Mouse (Mus musculus): ENCODE data around the gene Lipt2. TPM values are rescaled to one million over a fixed set of nuclear protein-coding genes. Genes with fewer than 3 reads are reported as not detected.

Lipt2 gene
- total RNA-seq, 4 experiments from 2014 or later = 4.4 to 6.3 (median 5.4) TPM

DNA sequence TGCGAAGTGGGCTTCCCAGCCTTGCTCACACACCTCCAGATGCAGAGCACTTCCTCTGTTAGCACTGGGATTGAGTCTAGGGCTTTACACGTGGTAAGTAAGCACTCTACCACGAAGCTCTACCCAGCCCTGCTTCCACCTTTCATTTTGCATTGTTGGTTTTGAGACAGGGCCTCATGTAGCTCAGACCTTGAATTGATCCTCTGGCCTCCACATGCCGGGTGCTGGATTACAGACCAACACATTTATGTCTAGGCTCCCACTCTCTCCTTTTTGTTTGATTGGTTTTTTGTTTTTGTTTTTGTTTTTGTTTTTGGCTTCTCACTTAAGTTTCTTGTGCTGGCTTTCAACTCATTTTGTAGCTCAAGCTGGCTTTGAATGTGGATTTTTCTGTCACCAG is 11.7 kb downstream of the Lipt2 start:
- DNase-seq (ENCODE audit: low spot score) = no peak

DNA sequence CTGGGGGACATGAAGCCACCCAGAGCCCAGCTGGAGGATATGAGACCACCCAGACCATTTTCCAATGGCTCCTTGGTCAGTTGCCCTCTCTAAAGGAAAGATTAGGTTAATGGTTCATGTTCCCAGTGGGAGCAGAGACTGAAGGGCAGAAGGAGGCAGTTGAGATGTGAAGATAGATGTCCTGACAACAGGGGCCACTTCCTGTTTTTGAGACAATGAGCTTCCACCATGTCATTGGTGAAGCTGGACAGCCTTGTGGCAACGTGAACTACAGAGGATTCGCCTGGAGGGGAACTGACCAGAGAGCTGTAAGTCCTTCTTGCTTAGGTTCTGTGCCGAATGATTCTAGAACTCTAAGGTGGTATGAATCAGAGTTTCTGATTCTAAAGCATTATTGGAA is 17.2 kb downstream of the Lipt2 start, which contains the start of gene Kcne3:
TSS of gene Kcne3 (plus strand) at position 234 of the 400 bp plus-strand sequence.
- DNase-seq (ENCODE audit: low spot score) = no peak

DNA sequence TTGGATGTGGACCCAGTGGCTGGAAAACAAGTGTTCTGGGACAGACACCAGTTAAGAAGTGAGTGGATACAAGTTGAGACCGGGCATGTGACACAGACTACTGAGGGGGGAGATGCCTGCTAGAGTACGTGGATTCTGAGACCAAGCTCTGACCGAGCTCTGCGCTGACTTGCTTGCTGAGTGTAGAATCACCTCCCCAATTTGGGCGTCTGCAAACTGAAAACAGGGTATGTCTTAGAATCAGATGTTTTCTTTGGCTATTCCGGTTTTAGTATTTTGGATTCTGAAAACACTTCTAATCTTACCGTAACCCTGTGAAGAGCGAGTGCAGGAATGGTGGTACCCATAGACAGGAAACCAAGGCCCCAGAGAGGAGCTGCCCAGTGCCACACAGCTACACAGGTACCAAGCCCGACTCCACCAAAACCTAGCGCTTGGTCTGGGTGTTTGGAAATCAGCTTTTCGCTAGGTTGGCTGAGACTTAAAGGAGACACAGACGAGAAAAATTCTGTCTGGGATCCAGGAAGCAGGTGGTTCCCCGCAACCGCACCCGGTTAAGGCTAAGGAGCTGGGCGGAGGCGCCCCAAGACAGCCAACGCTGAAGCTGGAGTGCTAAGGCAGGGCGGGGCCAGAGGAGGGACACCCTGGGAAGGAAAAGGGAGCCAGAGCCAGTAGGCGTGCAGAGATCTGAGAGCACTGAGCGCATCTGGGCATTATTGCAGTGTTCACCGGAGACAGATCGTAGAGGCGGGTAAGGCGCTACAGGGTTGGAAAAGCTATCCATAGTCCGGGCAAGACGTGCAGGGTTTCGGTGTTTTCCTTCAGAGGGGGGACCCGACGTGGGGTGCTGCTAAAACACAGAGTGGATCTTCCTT is 19.2 kb downstream of the Lipt2 start:
- DNase-seq (ENCODE audit: low spot score) = peak; percentile 56

- no peak for DNase-seq (ENCODE audit: low spot score)
Observed at GRCm38 (mm10) chr7:100178891-100179233, 19.8 kb downstream of the Lipt2 start.

GRCm38 (mm10) chr7:100179394-100179793 is 20.3 kb downstream of the Lipt2 start:
- no peak for DNase-seq (ENCODE audit: low spot score)

- no peak for DNase-seq (ENCODE audit: low spot score)
Observed at GRCm38 (mm10) chr7:100179836-100180407, 20.8 kb downstream of the Lipt2 start.

DNA sequence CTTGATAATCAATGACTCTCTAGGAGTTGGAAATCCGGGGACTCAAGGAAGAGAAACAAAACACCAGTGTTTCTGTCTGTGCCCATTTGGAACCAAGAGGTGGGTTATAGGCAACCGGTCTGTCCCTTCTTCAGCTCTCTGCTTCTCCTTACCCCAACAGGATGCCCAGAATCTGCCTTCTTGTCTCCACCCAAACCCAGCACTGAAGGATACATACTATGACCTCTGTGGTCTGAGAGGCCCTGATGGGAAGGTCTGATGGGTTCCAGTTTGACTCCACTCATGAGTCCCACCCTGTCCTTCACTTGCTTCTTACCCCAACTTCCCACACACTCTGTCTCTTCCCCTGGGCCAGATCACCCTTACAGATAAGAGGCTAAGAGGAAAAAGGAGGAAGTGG is 22.1 kb downstream of the Lipt2 start:
- no peak for DNase-seq (ENCODE audit: low spot score)

DNA sequence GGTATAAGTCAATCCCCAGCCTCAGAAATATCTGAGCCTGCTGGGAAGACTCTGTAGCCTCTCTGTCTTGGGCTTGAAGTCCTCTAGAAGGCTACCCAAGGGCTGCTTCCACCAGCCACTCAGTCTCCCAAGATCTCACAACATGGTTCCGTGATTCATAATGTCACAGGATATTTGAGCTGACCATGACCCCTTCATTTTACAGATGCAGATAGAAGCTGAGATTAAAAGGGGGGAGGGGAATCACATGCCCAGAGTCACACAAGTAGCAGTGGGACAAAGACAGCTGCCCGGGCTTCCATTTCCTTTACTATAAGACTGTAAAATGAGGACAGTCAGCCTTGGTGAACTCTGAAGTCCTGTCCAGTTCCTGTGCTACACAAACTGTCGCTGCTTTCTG is 22.5 kb downstream of the Lipt2 start:
- DNase-seq (ENCODE audit: low spot score) = no peak

DNA sequence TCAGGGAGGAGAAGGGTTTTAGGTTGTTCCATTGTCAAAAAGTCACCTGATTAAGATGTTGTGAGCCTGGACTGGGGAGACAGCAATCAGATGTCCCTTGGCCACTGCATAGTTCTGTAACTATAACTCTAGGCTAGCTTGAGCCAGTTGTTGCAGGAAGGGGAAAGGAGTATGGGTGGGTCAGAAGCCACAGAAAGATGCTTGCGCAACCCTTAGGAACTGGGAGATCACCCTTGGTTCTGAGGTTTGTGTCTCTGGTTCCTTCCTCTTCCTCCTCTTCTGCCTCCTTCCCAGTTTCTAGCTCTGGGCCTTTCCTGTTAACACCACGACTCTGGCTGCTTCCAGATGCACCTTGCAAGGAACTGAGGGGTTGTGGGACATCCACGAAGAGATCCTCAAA is 23.3 kb downstream of the Lipt2 start:
- DNase-seq (ENCODE audit: low spot score) = no peak

DNA sequence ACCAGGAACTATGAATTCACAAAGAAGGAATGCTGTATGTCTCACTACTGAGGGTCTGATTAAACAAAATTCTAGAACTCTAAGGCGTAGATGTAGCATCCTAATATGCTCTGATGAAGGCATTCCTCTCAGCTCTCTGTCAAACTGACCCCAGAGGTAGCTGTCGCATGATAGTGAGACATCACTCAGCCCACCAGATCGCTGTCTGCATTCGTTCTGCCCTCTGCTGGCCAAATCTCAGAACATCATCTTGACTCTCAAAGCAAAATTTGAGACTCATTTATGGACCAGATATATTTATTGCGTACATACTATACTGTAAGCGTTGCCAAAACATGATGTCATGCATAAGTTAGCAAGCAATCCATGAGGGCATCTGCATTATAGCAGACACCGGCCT is 28.5 kb downstream of the Lipt2 start:
- peak; percentile 30 for DNase-seq (ENCODE audit: low spot score)

DNA sequence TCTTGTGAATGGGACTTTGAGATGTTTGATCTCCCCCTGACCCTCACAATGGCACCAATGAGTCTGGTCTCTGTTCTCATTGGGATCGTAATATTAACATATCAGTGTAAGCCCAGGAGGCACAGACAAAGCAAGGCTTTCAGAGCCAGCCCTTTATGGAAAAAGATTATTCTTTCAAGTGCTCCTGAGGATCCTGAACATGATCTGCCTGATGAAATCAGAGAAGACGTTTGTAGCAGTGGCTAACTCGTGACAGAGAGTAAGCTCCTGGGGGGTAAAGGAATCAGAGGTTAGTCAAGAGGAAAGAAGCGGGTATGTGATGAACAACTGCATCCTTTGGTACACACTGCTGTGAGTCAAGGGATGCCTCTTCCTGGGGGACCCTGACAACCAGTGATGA is 31.1 kb downstream of the Lipt2 start:
- no peak for DNase-seq (ENCODE audit: low spot score)

DNA sequence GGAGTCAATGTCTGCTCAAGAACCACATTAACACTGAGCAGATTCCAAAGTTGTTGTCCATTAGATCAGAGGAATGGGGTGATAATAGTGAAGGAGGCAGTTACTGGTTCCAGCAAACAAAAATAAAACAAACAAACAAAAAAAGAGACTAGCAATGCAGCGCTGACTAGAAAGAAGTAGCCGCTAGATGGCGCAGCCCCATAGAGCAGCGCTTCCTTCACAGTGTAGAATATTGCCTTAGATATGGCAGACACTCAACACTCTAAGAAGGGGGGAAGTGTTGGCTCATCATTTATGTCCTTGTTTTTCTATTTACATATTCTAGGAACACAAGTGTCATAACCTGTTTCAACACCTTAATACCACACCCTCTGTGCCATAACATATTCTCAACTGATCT is 31.7 kb downstream of the Lipt2 start:
- peak; percentile 36 for DNase-seq (ENCODE audit: low spot score)

GRCm38 (mm10) chr7:100201191-100201590 is 42.1 kb downstream of the Lipt2 start:
- DNase-seq (ENCODE audit: low spot score) = no peak

GRCm38 (mm10) chr7:100203616-100204015 is 44.5 kb downstream of the Lipt2 start:
- no peak for DNase-seq (ENCODE audit: low spot score)

GRCm38 (mm10) chr7:100204871-100205270 is 45.8 kb downstream of the Lipt2 start:
- no peak for DNase-seq (ENCODE audit: low spot score)

DNA sequence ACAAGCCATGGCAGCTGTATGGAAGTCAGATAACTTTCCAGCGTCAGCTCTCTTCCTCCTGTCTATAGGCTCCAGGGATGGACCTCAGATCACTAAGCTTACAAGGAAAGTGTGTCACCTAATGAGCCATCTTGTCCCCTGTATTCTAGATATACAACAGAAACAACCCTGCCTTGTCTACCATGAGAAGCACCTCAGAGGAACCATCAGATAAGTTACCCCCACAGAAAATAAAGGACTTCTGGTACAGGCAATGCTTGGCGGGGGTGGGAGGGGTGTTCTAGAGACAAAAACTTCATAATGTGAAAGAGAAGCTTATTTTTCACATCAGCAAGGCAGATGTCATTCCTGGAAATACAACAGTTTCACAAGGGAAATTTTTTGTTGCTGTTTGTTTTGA is 47.1 kb downstream of the Lipt2 start:
- no peak for DNase-seq (ENCODE audit: low spot score)

DNA sequence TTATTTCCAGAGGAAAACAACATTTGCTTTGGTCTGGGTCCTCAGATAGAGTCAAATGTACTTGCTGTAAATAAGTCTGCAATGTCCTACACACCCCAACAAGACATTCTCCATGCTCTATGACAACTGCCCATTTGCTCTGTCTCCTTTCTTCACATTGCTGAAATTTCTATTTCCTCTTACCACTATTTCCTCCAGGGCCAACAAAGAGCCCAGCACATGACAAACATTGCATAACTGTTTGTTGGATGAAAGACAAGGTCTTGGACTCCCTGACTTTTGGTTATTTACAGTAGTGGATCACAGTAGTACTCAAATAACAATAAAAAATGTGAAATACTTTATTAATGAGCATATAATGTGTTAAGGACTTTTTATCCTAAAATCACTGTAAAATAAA is 48.8 kb downstream of the Lipt2 start:
- no peak for DNase-seq (ENCODE audit: low spot score)

Other genes with a start within 250 kb of the Lipt2 start
- gene Rnf169, start 178.8 kb upstream of the Lipt2 start, total RNA-seq (2022) = 10 to 100 TPM in 1 of 4 experiments, 1 to 10 TPM in 3; 8.1 to 10.5 (median 9.4) TPM
- gene Chrdl2, start 153.1 kb upstream of the Lipt2 start, total RNA-seq (2022) = not detected
- gene Pold3, start 37.7 kb upstream of the Lipt2 start, total RNA-seq (2022) = 1 to 10 TPM; 7.5 to 9.4 (median 8.9) TPM
- gene Kcne3, start 17.2 kb downstream of the Lipt2 start, total RNA-seq (2022) = 1 to 10 TPM in 1 of 4 experiments, under 1 TPM in 3; 0.28 to 1.5 (median 0.66) TPM
- 1 to 10 TPM; 5.5 to 7.9 (median 7.2) TPM for gene Pgm2l1, start 68.1 kb downstream of the Lipt2 start, total RNA-seq (2022)
- under 1 TPM in 3 of 4 experiments, not detected in 1; 0.12 to 0.29 (median 0.16) TPM for gene P4ha3, start 126.2 kb downstream of the Lipt2 start, total RNA-seq (2022)
- 1 to 10 TPM; 7.5 to 9.7 (median 8.5) TPM for gene C2cd3, start 213.0 kb downstream of the Lipt2 start, total RNA-seq (2022)
- 10 to 100 TPM; 36.0 to 38.6 (median 36.9) TPM for gene Ppme1, start 213.0 kb downstream of the Lipt2 start, total RNA-seq (2022)